Mouse (Mus musculus) embryo, embryonic 10 days (tissue): ENCODE data around the gene Pak1ip1.
"Not testable (repeated sequence)": the region's sequence is repeated elsewhere in the genome, so short reads cannot be mapped to it uniquely, and the experiment has no call there.

Experiments
- DNase-seq: peaks from one replicate; pipeline ENCODE4 v3.0.0-alpha.2; 2015; ENCODE audit warnings: low spot score

Gene Pak1ip1

GRCm38 (mm10) chr13:41000926-41001639 lies at the start of gene Pak1ip1:
Pak1ip1 (plus strand) TSS chr13:41001023.
- peak; percentile 92 for DNase-seq

- DNase-seq = no peak
Observed at GRCm38 (mm10) chr13:40951386-40951976, 49.3 kb upstream of the Pak1ip1 start.

GRCm38 (mm10) chr13:40953231-40953630 lies 47.6 kb upstream of the Pak1ip1 start:
- no peak for DNase-seq

- no peak for DNase-seq
Observed at GRCm38 (mm10) chr13:40955773-40956172, 45.0 kb upstream of the Pak1ip1 start.

- DNase-seq = no peak
Observed at GRCm38 (mm10) chr13:40967609-40968008, 33.2 kb upstream of the Pak1ip1 start.

- DNase-seq = no peak
Observed at GRCm38 (mm10) chr13:40968564-40968963, 32.3 kb upstream of the Pak1ip1 start.

- DNase-seq = no peak
Observed at GRCm38 (mm10) chr13:40969761-40970390, 30.9 kb upstream of the Pak1ip1 start.

GRCm38 (mm10) chr13:40971261-40971660 lies 29.6 kb upstream of the Pak1ip1 start:
- no peak for DNase-seq

- no peak for DNase-seq
Observed at GRCm38 (mm10) chr13:40971831-40972230, 29.0 kb upstream of the Pak1ip1 start.

GRCm38 (mm10) chr13:40972976-40973375 lies 27.8 kb upstream of the Pak1ip1 start:
- no peak for DNase-seq

- peak; percentile 83 for DNase-seq
Observed at GRCm38 (mm10) chr13:40977609-40978008, 23.2 kb upstream of the Pak1ip1 start.

GRCm38 (mm10) chr13:40978652-40979051 lies 22.2 kb upstream of the Pak1ip1 start:
- no peak for DNase-seq

GRCm38 (mm10) chr13:40979321-40979720 lies 21.5 kb upstream of the Pak1ip1 start:
- no peak for DNase-seq

- DNase-seq = no peak
Observed at GRCm38 (mm10) chr13:40982759-40983158, 18.1 kb upstream of the Pak1ip1 start.

- no peak for DNase-seq
Observed at GRCm38 (mm10) chr13:40986081-40986480, 14.7 kb upstream of the Pak1ip1 start.

GRCm38 (mm10) chr13:40987608-40988303 lies 13.1 kb upstream of the Pak1ip1 start:
- not testable (repeated sequence) for DNase-seq

GRCm38 (mm10) chr13:40988418-40988817 lies 12.4 kb upstream of the Pak1ip1 start:
- DNase-seq = no peak

- peak; percentile 38 for DNase-seq
Observed at GRCm38 (mm10) chr13:40994487-40995263, 6.1 kb upstream of the Pak1ip1 start.

GRCm38 (mm10) chr13:40998537-40998936 lies 2.3 kb upstream of the Pak1ip1 start:
- not testable (repeated sequence) for DNase-seq

GRCm38 (mm10) chr13:41000140-41000925 lies 490 bp upstream of the Pak1ip1 start:
- peak; percentile 27 for DNase-seq

- DNase-seq = no peak
Observed at GRCm38 (mm10) chr13:41002001-41002400, 1.2 kb downstream of the Pak1ip1 start.
